In the genomic region with DNA sequence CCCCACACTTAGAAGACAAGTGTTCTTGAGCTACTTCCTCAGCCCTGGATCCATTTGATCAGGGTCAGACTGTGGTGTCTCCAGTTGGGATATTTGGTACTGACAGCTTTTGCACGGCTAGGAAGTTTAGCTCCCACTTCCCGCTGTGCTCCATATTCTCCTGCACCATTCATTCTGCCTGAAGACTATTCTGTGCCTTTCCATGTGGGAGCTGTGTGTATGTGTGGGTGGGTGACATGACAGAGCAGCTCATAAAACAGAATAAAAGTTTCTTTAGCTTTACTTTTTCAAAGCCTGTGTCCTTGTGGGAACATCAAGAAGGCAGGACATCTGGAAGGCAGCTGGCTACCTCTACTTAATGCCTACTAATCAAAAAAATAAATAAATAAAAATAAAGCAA, we compare ENCODE assay signal across 14 mouse cellular contexts.
DNase-seq lines count a peak whose midpoint lies in the region.
"Had no signal": no experiment of that assay in that cellular context is flagged by ENCODE, and none has a peak within 500 bp of the region (broad histone marks: within the 10 kb centered on the region; RNA-seq: fewer than 3 reads in every experiment).

No protein-coding gene starts in this region.

- peak; percentile 55 to 72 for DNase-seq in frontal cortex, adult 2 months (ENCODE audit: extremely low spot score in 1 of 2, low spot score in 1 of 2)
- no peak for DNase-seq in frontal cortex, postnatal 25 days (ENCODE audit: low spot score in 2 of 2)
- DNase-seq in left cerebral cortex, adult 18-20 months (ENCODE audit: low spot score in 2 of 2): peak; percentile 31 to 45
- DNase-seq in left cerebral cortex, postnatal 10 days (ENCODE audit: extremely low spot score in 1 of 2, low spot score in 2 of 2): no peak
- peak; percentile 73 for DNase-seq in brain, adult 2 months (ENCODE audit: low read depth, low spot score)
- DNase-seq in left cerebral cortex, postnatal 36 days (ENCODE audit: low spot score in 2 of 2): peak; percentile 28 to 40
- no peak for DNase-seq in adrenal gland, adult (ENCODE audit: inconsistent age in 2 of 2, low spot score in 1 of 2)
- DNase-seq: adrenal gland, adult 2 months; adrenal gland, postnatal 25 days; cerebellum, adult 8-10 months; cerebellum, postnatal 14 days; embryo, embryonic 11 days; gastrocnemius, postnatal 10 days; heart, postnatal 36 days had no signal

- intact Hi-C loops in left cerebral cortex, postnatal 10 days (cut with DNase I): no loop called here
- intact Hi-C loops in left cerebral cortex, postnatal 36 days (cut with DNase I): no loop called here

Comparison
In these comparisons a context has a peak if more than half of its experiments do, and no peak if none do; other contexts are left out.
1. DNase-seq: peak in frontal cortex, adult 2 months (2 of 2), left cerebral cortex, adult 18-20 months (2 of 2), brain, adult 2 months (single experiment) and left cerebral cortex, postnatal 36 days (2 of 2); none in frontal cortex, postnatal 25 days (0 of 2), left cerebral cortex, postnatal 10 days (0 of 2) and adrenal gland, adult (0 of 2).